Mouse (Mus musculus) myocyte (in vitro differentiated cells): ENCODE measurements at regions not wholly inside any gene's neighbourhood (a gene's known extent, or its start where the extent isn't known, plus 50 kb on each side); places are given as distances from the start of the nearest gene placed in this dataset.

Experiments used
- CEBPB ChIP-seq: IDR thresholded peaks from 2 replicates; pipeline ENCODE4 v1.6.1; 2011; ENCODE audit warnings: mild to moderate bottlenecking, moderate library complexity; ENCODE audit not compliant: poor library complexity, insufficient read depth, severe bottlenecking
- E2F4 ChIP-seq: IDR thresholded peaks from one replicate; pipeline ENCODE4 v1.6.1; 2011; ENCODE audit warnings: mild to moderate bottlenecking, control low read depth, moderate library complexity; ENCODE audit not compliant: insufficient read depth
- MAX ChIP-seq: IDR thresholded peaks from one replicate; pipeline ENCODE4 v1.6.1; 2011; ENCODE audit warnings: low read depth, mild to moderate bottlenecking, control low read depth
- MYOD1 ChIP-seq, 3 experiments: IDR thresholded peaks; one replicate each; pipeline ENCODE4 v1.6.1; 2011; ENCODE audit warnings: control low read depth in 2 of 3, low read depth in 2 of 3, mild to moderate bottlenecking in 2 of 3, moderate library complexity in 1 of 3; ENCODE audit not compliant: insufficient read length in 2 of 3, control insufficient read depth in 1 of 3
- POLR2A ChIP-seq: IDR thresholded peaks from one replicate; pipeline ENCODE4 v1.6.1; 2011; ENCODE audit warnings: low read depth, mild to moderate bottlenecking, control low read depth, moderate library complexity; ENCODE audit not compliant: insufficient read length
- POLR2AphosphoS2 ChIP-seq: IDR thresholded peaks from one replicate; pipeline ENCODE4 v1.6.1; 2011; ENCODE audit warnings: low read depth, control low read depth; ENCODE audit not compliant: insufficient read length
- REST ChIP-seq: IDR thresholded peaks from one replicate; pipeline ENCODE4 v1.6.1; 2011; ENCODE audit warnings: mild to moderate bottlenecking, control low read depth, moderate library complexity; ENCODE audit not compliant: insufficient read depth, insufficient read length
- SRF ChIP-seq: IDR thresholded peaks from one replicate; pipeline ENCODE4 v1.6.1; 2011; ENCODE audit warnings: low read depth; ENCODE audit not compliant: control insufficient read depth, insufficient read length
- TCF12 ChIP-seq: IDR thresholded peaks from one replicate; pipeline ENCODE4 v1.6.1; 2011; ENCODE audit warnings: mild to moderate bottlenecking, control low read depth; ENCODE audit not compliant: poor library complexity, insufficient read depth, severe bottlenecking
- USF1 ChIP-seq: IDR thresholded peaks from one replicate; pipeline ENCODE4 v1.6.1; 2011; ENCODE audit warnings: low read depth, mild to moderate bottlenecking, control low read depth, moderate library complexity

DNA sequence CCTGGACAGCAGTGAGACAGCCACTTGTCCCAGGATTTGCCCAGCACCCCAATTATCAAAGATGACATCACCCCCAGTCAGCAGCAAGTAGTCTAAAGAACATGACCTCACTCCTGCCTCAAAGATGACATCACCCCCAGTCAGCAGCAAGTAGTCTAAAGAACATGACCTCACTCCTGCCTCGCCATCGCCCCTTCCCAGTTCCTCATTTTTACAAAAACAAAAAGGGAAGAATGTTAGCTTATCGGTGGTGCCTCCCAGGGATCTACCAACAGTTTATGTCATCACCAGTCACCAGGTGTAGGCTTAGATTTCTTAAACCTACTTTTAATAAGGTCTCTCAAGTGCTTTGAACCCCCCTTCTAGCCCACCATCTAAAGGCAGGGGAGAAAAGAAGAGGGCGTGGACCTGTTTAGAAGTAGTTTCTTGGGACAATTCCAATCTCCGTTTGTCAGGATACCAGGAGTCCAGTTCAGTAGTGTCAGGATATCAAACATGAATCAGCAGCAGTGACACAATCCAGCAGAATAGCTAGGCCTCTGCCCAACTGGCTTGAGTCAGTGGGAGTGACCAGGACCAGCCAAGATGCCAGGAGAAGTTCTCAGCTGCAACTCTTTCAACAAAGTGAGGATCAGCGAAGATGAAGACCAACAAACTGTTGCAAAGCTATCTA, 99.1 kb downstream of the Nucb2 start:
- no peak for TF ChIP-seq POLR2A
- TF ChIP-seq USF1, result no peak
- TF ChIP-seq POLR2AphosphoS2, result no peak
- no peak for TF ChIP-seq TCF12
- TF ChIP-seq SRF, result no peak
- no peak for TF ChIP-seq MYOD1 (IDR thresholded peaks at IDR 0.05; ENCODE audit: control insufficient read depth in 1 of 3, insufficient read length in 2 of 3, low read depth in 2 of 3)
- no peak for TF ChIP-seq CEBPB
- no peak for TF ChIP-seq E2F4
- no peak for TF ChIP-seq MAX
- no peak for TF ChIP-seq REST
